11 mouse cellular contexts compared by ENCODE assay signal in genomic region chr7:79496816-79497328, GRCm38 (mm10). TPM values are rescaled to one million over a fixed set of nuclear protein-coding genes. Genes with fewer than 3 reads are reported as not detected.
A peak's percentile ranks its signal among the peaks of the same experiment; 100 is the strongest.
DNase-seq lines count a peak whose midpoint lies in the region; ATAC-seq and TF ChIP-seq lines count a peak whose summit lies in the region.
"Had no signal": no experiment of that assay in that cellular context is flagged by ENCODE, and none has a peak within 500 bp of the region (broad histone marks: within the 10 kb centered on the region; RNA-seq: fewer than 3 reads in every experiment).

No protein-coding gene starts in this region.

- no peaks in the 10 kb centered on the region for H3K27me3 ChIP-seq in forebrain, embryonic 13.5 days
- no peaks in the 10 kb centered on the region for H3K27me3 ChIP-seq in hindbrain, postnatal 0 days (ENCODE audit: insufficient read depth, low read length)
- H3K27me3 ChIP-seq in neural tube, embryonic 11.5 days (ENCODE audit: control insufficient read depth, insufficient read depth, low read length) = peaks cover 46% of the 10 kb centered on the region

- H3K4me3 ChIP-seq in forebrain, embryonic 13.5 days = peak overlapping the region; percentile 99
- 0 out of 2 replicates have a peak overlapping the region, but pooled peaks have one; percentile 6 for H3K4me3 ChIP-seq in hindbrain, postnatal 0 days (ENCODE audit: low read length)
- peak overlapping the region; percentile 14 for H3K4me3 ChIP-seq in neural tube, embryonic 11.5 days (ENCODE audit: low read depth, low read length)

- ATAC-seq in cerebellum, adult (ENCODE audit: insufficient number of reproducible peaks, low FRiP score, low TSS enrichment) = no peak
- no peak for ATAC-seq in forebrain, embryonic 13.5 days
- no peak for ATAC-seq in hindbrain, postnatal 0 days
- ATAC-seq in neural tube, embryonic 11.5 days (ENCODE audit: insufficient read depth, low FRiP score, low TSS enrichment) = no peak
- ATAC-seq: liver, embryonic 12.5 days had no signal

- no peak for TF ChIP-seq CTCF in hindbrain, postnatal 0 days (IDR thresholded peaks at IDR 0.05; ENCODE audit: low read depth)

- 6% methylated on average over 9 of the region's 9 CpGs for WGBS in forebrain, embryonic 13.5 days
- 19% methylated on average over 9 of the region's 9 CpGs for WGBS in hindbrain, postnatal 0 days
- 1% methylated on average over 9 of the region's 9 CpGs for WGBS in neural tube, embryonic 11.5 days

- peak overlapping the region; percentile 99 for H3K4me2 ChIP-seq in forebrain, embryonic 13.5 days
- peak overlapping the region; percentile 49 for H3K4me2 ChIP-seq in hindbrain, postnatal 0 days (ENCODE audit: low read depth, low read length)
- peak overlapping the region; percentile 46 for H3K4me2 ChIP-seq in neural tube, embryonic 11.5 days (ENCODE audit: low read depth)

- H3K9me3 ChIP-seq in forebrain, embryonic 13.5 days (replicated peaks) = no peaks in the 10 kb centered on the region
- no peaks in the 10 kb centered on the region for H3K9me3 ChIP-seq in hindbrain, postnatal 0 days (ENCODE audit: low read length)
- no peaks in the 10 kb centered on the region for H3K9me3 ChIP-seq in neural tube, embryonic 11.5 days (ENCODE audit: control insufficient read depth, low read length)
- H3K9me3 ChIP-seq: liver, embryonic 12.5 days had no signal

- H3K9ac ChIP-seq in forebrain, embryonic 13.5 days = peak overlapping the region; percentile 100
- peak overlapping the region; percentile 28; the same call in 1 of the 2 replicates for H3K9ac ChIP-seq in hindbrain, postnatal 0 days (replicated peaks; ENCODE audit: low read length)
- peak overlapping the region; percentile 50 for H3K9ac ChIP-seq in neural tube, embryonic 11.5 days (ENCODE audit: low read length)
- H3K9ac ChIP-seq: liver, embryonic 12.5 days had no signal

- peak overlapping the region; percentile 100 for H3K27ac ChIP-seq in forebrain, embryonic 13.5 days
- H3K27ac ChIP-seq in hindbrain, postnatal 0 days = peak overlapping the region; percentile 78
- H3K27ac ChIP-seq in neural tube, embryonic 11.5 days (ENCODE audit: low read depth, low read length) = peak overlapping the region; percentile 94
- H3K27ac ChIP-seq: liver, embryonic 12.5 days had no signal

- peaks cover 36% of the 10 kb centered on the region for H3K4me1 ChIP-seq in forebrain, embryonic 13.5 days
- H3K4me1 ChIP-seq in hindbrain, postnatal 0 days (ENCODE audit: insufficient read depth, low read length) = peaks cover 3% of the 10 kb centered on the region; the same call in 1 of the 2 replicates
- H3K4me1 ChIP-seq in neural tube, embryonic 11.5 days (ENCODE audit: control insufficient read depth, insufficient read depth, low read length) = peaks cover 12% of the 10 kb centered on the region

- peak; percentile 53 for DNase-seq in cerebellum, adult 11-12 months
- DNase-seq in hindbrain, postnatal 0 days (ENCODE audit: low spot score) = no peak
- DNase-seq in neural tube, embryonic 11.5 days (ENCODE audit: low spot score) = peak; percentile 38
- DNase-seq in adrenal gland, postnatal 10 days = no peak
- DNase-seq in ovary, postnatal 14 days (ENCODE audit: low spot score) = no peak
- no peak for DNase-seq in adrenal gland, adult 18-20 months (ENCODE audit: low spot score in 2 of 2)
- DNase-seq: kidney, adult 11 months; lung, postnatal 36 days had no signal

- H3K36me3 ChIP-seq in forebrain, embryonic 13.5 days (ENCODE audit: poor library complexity, severe bottlenecking) = peaks cover 4% of the 10 kb centered on the region; the same call in 1 of the 2 replicates
- H3K36me3 ChIP-seq in hindbrain, postnatal 0 days (ENCODE audit: insufficient read depth, low read length) = no peaks in the 10 kb centered on the region
- no peaks in the 10 kb centered on the region for H3K36me3 ChIP-seq in neural tube, embryonic 11.5 days (ENCODE audit: control insufficient read depth, insufficient read depth, low read length)
- H3K36me3 ChIP-seq: liver, embryonic 12.5 days had no signal

RNA-seq across cellular contexts. Expression of gene Polg, which starts 30.7 kb away (rescaled TPM):
- polyA plus RNA-seq in forebrain, embryonic 13.5 days (2015; fragmentation: Nextera tagmentation; extraction: Ambion mirVana) = 29.7 and 30.4 TPM in 2 replicates
- total RNA-seq in hindbrain, postnatal 0 days (2014; rRNA removed) = 60.0 and 79.5 TPM in 2 replicates
- polyA plus RNA-seq in hindbrain, postnatal 0 days (2015; fragmentation: Nextera tagmentation; extraction: Ambion mirVana) = 23.8 and 23.9 TPM in 2 replicates
- polyA plus RNA-seq in neural tube, embryonic 11.5 days (2014; fragmentation: Nextera tagmentation; extraction: Ambion mirVana) = 36.9 and 45.1 TPM in 2 replicates
- 10 to 100 TPM; 78.9 to 83.1 TPM for total RNA-seq in adrenal gland, postnatal 10 days (2021)
- total RNA-seq in adrenal gland, adult 18-20 months (2021) = 10 to 100 TPM; 63.5 to 79.3 TPM

Comparison
In these comparisons a context has a peak if more than half of its experiments do, and no peak if none do; other contexts are left out.
1. DNase-seq: peak in cerebellum, adult 11-12 months (single experiment) and neural tube, embryonic 11.5 days (single experiment); none in hindbrain, postnatal 0 days (single experiment), adrenal gland, postnatal 10 days (single experiment), ovary, postnatal 14 days (single experiment) and adrenal gland, adult 18-20 months (0 of 2).
2. H3K4me2 ChIP-seq: peak in every context shown above with its lines; median percentile 99 in forebrain, embryonic 13.5 days; 49 in hindbrain, postnatal 0 days; 46 in neural tube, embryonic 11.5 days.
3. H3K4me3 ChIP-seq: peak in every context shown above with its lines; median percentile 99 in forebrain, embryonic 13.5 days; 14 in neural tube, embryonic 11.5 days; 6 in hindbrain, postnatal 0 days.
4. H3K9ac ChIP-seq: peak in every context shown above with its lines; median percentile 100 in forebrain, embryonic 13.5 days; 50 in neural tube, embryonic 11.5 days; 28 in hindbrain, postnatal 0 days.
5. Peak in every context shown above with its lines, with median percentiles within 50 percentile points of each other: H3K27ac ChIP-seq.